In the genomic region with DNA sequence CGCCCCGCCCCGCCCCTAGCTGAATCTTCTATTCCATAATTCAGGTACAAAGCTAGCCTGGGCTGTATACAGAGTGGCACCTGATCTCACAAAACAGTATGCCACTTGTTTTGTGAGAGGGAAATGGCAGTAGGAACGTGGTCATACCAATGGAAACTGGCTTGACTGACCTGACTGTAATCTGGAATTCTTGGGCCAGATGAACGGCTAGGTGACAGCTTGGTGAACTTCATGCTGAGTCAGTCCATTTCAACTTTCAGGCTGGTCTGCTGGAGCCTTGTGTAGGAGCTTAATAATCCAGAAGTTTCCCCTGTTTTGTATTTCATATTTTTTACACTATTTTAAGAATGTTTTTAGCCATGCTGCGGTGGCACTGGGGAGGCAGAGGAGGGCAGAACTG, we compare ENCODE assay signal across 1 mouse cellular context.
TF ChIP-seq lines count a peak whose summit lies in the region.

No protein-coding gene starts in this region.

TF ChIP-seq in MEL, 35 proteins besides CTCF, POLR2A, EP300 and RAD21:
- no peak for TF ChIP-seq CHD1 (IDR thresholded peaks at IDR 0.05; ENCODE audit: low read depth, low read length)
- TF ChIP-seq MAFK (IDR thresholded peaks at IDR 0.05; ENCODE audit: borderline replicate concordance, low read depth, low read length) = no peak
- no peak for TF ChIP-seq ELF1 (IDR thresholded peaks at IDR 0.05; ENCODE audit: low read depth, low read length)
- TF ChIP-seq ZMIZ1 (IDR thresholded peaks at IDR 0.05; ENCODE audit: low read depth, low read length) = no peak
- TF ChIP-seq POLR2AphosphoS5 (IDR thresholded peaks at IDR 0.05; ENCODE audit: borderline replicate concordance, low read depth, low read length) = no peak
- no peak for TF ChIP-seq MXI1 (IDR thresholded peaks at IDR 0.05; ENCODE audit: low read depth, low read length)
- TF ChIP-seq SMC3 (IDR thresholded peaks at IDR 0.05; ENCODE audit: low read depth, low read length) = no peak
- no peak for TF ChIP-seq GATA1 (IDR thresholded peaks at IDR 0.05; ENCODE audit: low read depth, low read length)
- TF ChIP-seq TCF12 (IDR thresholded peaks at IDR 0.05; ENCODE audit: low read depth, low read length) = no peak
- TF ChIP-seq NRF1 (IDR thresholded peaks at IDR 0.05; ENCODE audit: insufficient read depth, low read depth, low read length, poor library complexity, severe bottlenecking) = no peak
- no peak for TF ChIP-seq GABPA (IDR thresholded peaks at IDR 0.05; ENCODE audit: low read depth, low read length)
- TF ChIP-seq RCOR1 (IDR thresholded peaks at IDR 0.05; ENCODE audit: low read depth, low read length) = no peak
